ENCODE assay signal across 8 mouse cellular contexts in the genomic region with DNA sequence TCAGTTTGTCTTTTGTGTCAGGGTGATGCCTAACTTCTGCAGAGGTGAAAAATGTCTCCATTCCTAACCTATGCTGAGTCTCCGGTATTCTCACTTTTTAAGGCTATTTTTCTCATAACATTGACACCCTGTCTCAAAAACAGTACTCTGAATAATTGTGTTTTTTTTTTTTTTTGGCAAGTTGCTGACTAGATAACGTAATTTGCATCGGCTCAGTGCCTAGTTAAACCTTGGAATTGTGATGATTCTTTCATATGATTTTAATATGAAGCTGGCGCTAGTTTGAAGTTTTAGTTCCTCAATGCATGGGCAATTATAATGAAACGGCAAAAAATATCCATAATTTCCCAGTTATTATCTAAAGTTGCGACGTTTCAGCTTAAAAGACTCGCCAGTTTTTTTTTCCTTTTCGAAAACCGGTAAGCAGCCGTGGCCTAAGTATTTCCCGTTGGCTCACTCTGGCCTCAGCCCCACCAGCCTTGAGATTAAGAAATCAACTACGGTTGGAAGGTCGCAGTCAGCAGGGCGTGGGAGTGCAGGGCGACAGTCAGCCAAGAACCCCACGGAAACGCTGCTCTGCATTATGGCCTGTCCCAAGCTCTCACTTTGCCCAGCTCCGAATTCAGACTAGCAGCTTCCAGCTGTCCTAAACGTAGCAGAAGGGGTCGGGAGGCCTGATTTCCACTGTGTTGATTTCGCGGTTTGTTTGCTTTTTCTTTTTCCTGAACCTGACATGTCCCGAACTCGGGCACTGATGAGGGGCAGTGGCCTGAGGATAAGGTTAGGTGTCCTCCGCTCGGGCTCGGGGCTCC. TPM values are rescaled to one million over a fixed set of nuclear protein-coding genes. Genes with fewer than 3 reads are reported as not detected.
DNase-seq lines count a peak whose midpoint lies in the region; ATAC-seq lines count a peak whose summit lies in the region.

No protein-coding gene starts in this region.

- H3K27me3 ChIP-seq in embryonic facial prominence, embryonic 15.5 days: no peaks in the 10 kb centered on the region
- no peaks in the 10 kb centered on the region for H3K27me3 ChIP-seq in heart, embryonic 13.5 days (replicated peaks)
- no peaks in the 10 kb centered on the region for H3K27me3 ChIP-seq in stomach, embryonic 16.5 days (ENCODE audit: control insufficient read depth, insufficient read depth, low read length)

- no peaks in the 10 kb centered on the region for H3K36me3 ChIP-seq in embryonic facial prominence, embryonic 15.5 days
- peaks cover 5% of the 10 kb centered on the region; the same call in 1 of the 2 replicates for H3K36me3 ChIP-seq in heart, embryonic 13.5 days
- H3K36me3 ChIP-seq in stomach, embryonic 16.5 days (ENCODE audit: control insufficient read depth, insufficient read depth, low read length): no peaks in the 10 kb centered on the region

- H3K4me3 ChIP-seq in embryonic facial prominence, embryonic 15.5 days (replicated peaks): peak overlapping the region; percentile 72
- H3K4me3 ChIP-seq in heart, embryonic 13.5 days: peak overlapping the region; percentile 72
- H3K4me3 ChIP-seq in stomach, embryonic 16.5 days (replicated peaks; ENCODE audit: low read length): peak overlapping the region; percentile 82

- peak overlapping the region; percentile 99 for H3K27ac ChIP-seq in embryonic facial prominence, embryonic 15.5 days (replicated peaks)
- H3K27ac ChIP-seq in heart, embryonic 13.5 days (replicated peaks): peak overlapping the region; percentile 99
- H3K27ac ChIP-seq in stomach, embryonic 16.5 days (ENCODE audit: low read length): peak overlapping the region; percentile 100

- DNase-seq in left cerebral cortex, postnatal 10 days (ENCODE audit: extremely low spot score in 1 of 2, low spot score in 2 of 2): peak; percentile 57 to 74
- DNase-seq in left cerebral cortex, adult 8-10 months (ENCODE audit: low spot score in 2 of 2): no peak
- peak; percentile 59 for DNase-seq in T-cell, adult 2 months (ENCODE audit: low spot score)
- DNase-seq in kidney, postnatal 36 days: peak; percentile 71 to 72

- 5% methylated on average over 28 of the region's 28 CpGs for WGBS in embryonic facial prominence, embryonic 15.5 days
- WGBS in heart, embryonic 13.5 days: 6% methylated on average over 28 of the region's 28 CpGs
- 5% methylated on average over 28 of the region's 28 CpGs for WGBS in stomach, embryonic 16.5 days

- ATAC-seq in embryonic facial prominence, embryonic 15.5 days (ENCODE audit: insufficient number of reproducible peaks, low FRiP score, low TSS enrichment, low read depth): no peak; the same call in 1 of the 2 replicates
- no peak; the same call in 1 of the 2 replicates for ATAC-seq in heart, embryonic 13.5 days (ENCODE audit: extremely low read depth, insufficient number of reproducible peaks, low FRiP score, low TSS enrichment)
- peak; percentile 50 for ATAC-seq in megakaryocyte, adult 5-6 weeks (ENCODE audit: poor library complexity, severe bottlenecking)
- ATAC-seq in stomach, embryonic 16.5 days (ENCODE audit: insufficient read depth, low FRiP score): peak; percentile 28

- intact Hi-C loops in left cerebral cortex, postnatal 10 days (cut with DNase I): no loop called here

- H3K9ac ChIP-seq in embryonic facial prominence, embryonic 15.5 days: peak overlapping the region; percentile 89
- peak overlapping the region; percentile 88 for H3K9ac ChIP-seq in heart, embryonic 13.5 days
- peak overlapping the region; percentile 91 for H3K9ac ChIP-seq in stomach, embryonic 16.5 days (ENCODE audit: low read length)

- 0 out of 2 replicates have a peak, but pooled peaks cover 3% of the 10 kb centered on the region for H3K4me1 ChIP-seq in embryonic facial prominence, embryonic 15.5 days
- peaks cover 36% of the 10 kb centered on the region for H3K4me1 ChIP-seq in heart, embryonic 13.5 days
- H3K4me1 ChIP-seq in stomach, embryonic 16.5 days (ENCODE audit: control insufficient read depth, insufficient read depth, low read length): peaks cover 10% of the 10 kb centered on the region; the same call in 1 of the 2 replicates

- H3K4me2 ChIP-seq in embryonic facial prominence, embryonic 15.5 days (replicated peaks): peak overlapping the region; percentile 59
- H3K4me2 ChIP-seq in heart, embryonic 13.5 days: peak overlapping the region; percentile 74
- peak overlapping the region; percentile 65 for H3K4me2 ChIP-seq in stomach, embryonic 16.5 days (ENCODE audit: low read depth, low read length)

- no peaks in the 10 kb centered on the region for H3K9me3 ChIP-seq in embryonic facial prominence, embryonic 15.5 days (replicated peaks)
- H3K9me3 ChIP-seq in heart, embryonic 13.5 days: no peaks in the 10 kb centered on the region
- H3K9me3 ChIP-seq in stomach, embryonic 16.5 days (replicated peaks; ENCODE audit: control insufficient read depth, low read length): no peaks in the 10 kb centered on the region

RNA-seq across cellular contexts. Expression of a gene that starts 0.7 kb away (rescaled TPM):
- total RNA-seq in left cerebral cortex, postnatal 10 days (2021): 100 to 1,000 TPM; 164 to 172 TPM
- total RNA-seq in left cerebral cortex, adult 8-10 months (2022): 100 to 1,000 TPM; 175 to 178 (median 176) TPM
- 41.4 and 48.0 TPM in 2 replicates for polyA plus RNA-seq in embryonic facial prominence, embryonic 15.5 days (2015; fragmentation: Nextera tagmentation; extraction: Ambion mirVana)
- polyA plus RNA-seq in heart, embryonic 13.5 days (2015; fragmentation: Nextera tagmentation; extraction: Ambion mirVana): 26.0 and 27.3 TPM in 2 replicates
- 143 and 149 TPM in 2 replicates for total RNA-seq in megakaryocyte, adult 5-6 weeks (2015)
- total RNA-seq in megakaryocyte, adult 5-6 weeks (2017): 159 and 180 TPM in 2 replicates
- 32.9 and 37.7 TPM in 2 replicates for polyA plus RNA-seq in stomach, embryonic 16.5 days (2015; fragmentation: Nextera tagmentation; extraction: Ambion mirVana)

RNA-seq across cellular contexts. Expression of a gene that starts 17.2 kb away (rescaled TPM):
- total RNA-seq in left cerebral cortex, postnatal 10 days (2021): 10 to 100 TPM; 53.2 to 61.3 TPM
- 10 to 100 TPM; 45.1 to 62.4 (median 52.2) TPM for total RNA-seq in left cerebral cortex, adult 8-10 months (2022)
- 80.9 and 93.2 TPM in 2 replicates for polyA plus RNA-seq in embryonic facial prominence, embryonic 15.5 days (2015; fragmentation: Nextera tagmentation; extraction: Ambion mirVana)
- 192 and 255 TPM in 2 replicates for polyA plus RNA-seq in heart, embryonic 13.5 days (2015; fragmentation: Nextera tagmentation; extraction: Ambion mirVana)
- 48.0 and 66.4 TPM in 2 replicates for total RNA-seq in megakaryocyte, adult 5-6 weeks (2015)
- 21.9 and 31.2 TPM in 2 replicates for total RNA-seq in megakaryocyte, adult 5-6 weeks (2017)
- 138 and 140 TPM in 2 replicates for polyA plus RNA-seq in stomach, embryonic 16.5 days (2015; fragmentation: Nextera tagmentation; extraction: Ambion mirVana)

Comparison
In these comparisons a context has a peak if more than half of its experiments do, and no peak if none do; other contexts are left out.
1. DNase-seq: peak in left cerebral cortex, postnatal 10 days (2 of 2), T-cell, adult 2 months (single experiment) and kidney, postnatal 36 days (2 of 2); none in left cerebral cortex, adult 8-10 months (0 of 2).
2. ATAC-seq: peak in megakaryocyte, adult 5-6 weeks (single experiment) and stomach, embryonic 16.5 days (single experiment); none in embryonic facial prominence, embryonic 15.5 days (single experiment) and heart, embryonic 13.5 days (single experiment).
3. Peak in every context shown above with its lines, with median percentiles within 50 percentile points of each other: H3K27ac ChIP-seq, H3K4me2 ChIP-seq, H3K4me3 ChIP-seq and H3K9ac ChIP-seq.